Mouse (Mus musculus): Measurements from ENCODE around the gene A930018P22Rik. TPM values are rescaled to one million over a fixed set of nuclear protein-coding genes. Genes with fewer than 3 reads are reported as not detected.

Gene A930018P22Rik
- polyA plus RNA-seq, 1 experiment from 2014 or later: not detected

DNA sequence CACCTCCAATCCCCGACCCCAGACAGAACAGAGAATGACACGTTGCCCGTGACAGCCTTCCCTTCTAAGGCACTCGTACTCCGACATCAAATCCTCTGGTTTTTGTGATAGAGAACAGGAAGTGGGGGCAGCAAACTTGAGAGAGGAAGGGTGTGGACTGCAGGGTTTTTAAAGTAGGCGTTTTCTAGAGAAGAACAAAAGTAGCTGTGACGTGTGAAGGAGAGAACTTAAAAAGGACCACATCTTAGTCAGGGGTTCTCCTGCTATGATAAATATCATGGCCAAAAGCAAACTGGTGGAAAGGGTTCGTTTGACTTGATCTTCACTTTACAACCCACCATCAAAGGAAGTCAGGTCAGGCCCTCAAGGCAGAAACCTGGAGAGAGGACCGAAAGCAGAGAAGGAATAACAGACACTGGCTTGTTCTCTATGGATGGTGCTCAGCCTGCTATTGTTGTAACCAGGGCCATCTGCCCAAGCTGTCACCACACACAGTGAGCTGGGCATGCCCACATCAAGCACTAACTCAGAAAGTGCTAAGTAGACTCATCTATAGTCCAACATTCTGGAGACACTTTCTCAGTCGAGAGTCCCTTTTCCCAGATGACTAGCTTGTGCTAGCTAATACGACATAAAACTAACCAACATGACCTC is 50.3 kb downstream of the A930018P22Rik start:
- ATAC-seq (ENCODE audit: low FRiP score, low read depth): no peak
- Histone ChIP-seq H3K27me3 (no peaks in the 10 kb centered on the region), H3K4me2 (replicated peaks) (no peak overlapping the region), H3K9me3 (no peaks in the 10 kb centered on the region), H3K27ac (replicated peaks) (no peak overlapping the region), H3K4me3 (no peak overlapping the region), H3K4me1 (peaks cover 20% of the 10 kb centered on the region), H3K9ac (replicated peaks) (no peak overlapping the region), H3K36me3 (no peaks in the 10 kb centered on the region)
- WGBS: 75% methylated on average over 11 of the region's 11 CpGs

DNA sequence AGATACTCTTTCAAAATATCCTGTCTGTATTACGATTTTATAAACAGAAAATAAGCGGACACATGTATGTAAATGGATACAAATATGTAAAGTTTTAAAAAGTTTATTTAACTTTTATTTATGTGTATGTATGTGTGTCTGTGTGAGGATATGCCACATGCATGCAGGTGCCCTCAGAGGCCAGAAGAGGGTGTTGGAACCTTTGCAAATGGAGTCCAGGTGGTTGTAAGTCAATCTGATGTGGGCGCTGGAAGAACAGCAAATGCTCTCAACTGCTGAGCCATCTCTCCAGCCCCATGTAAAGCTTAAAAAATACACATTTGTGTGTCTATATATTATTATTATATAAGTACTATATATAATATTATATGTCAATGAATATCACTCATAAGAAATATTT is 50.9 kb downstream of the A930018P22Rik start:
- H3K4me2 ChIP-seq (replicated peaks): no peak overlapping the region

More for the DNA sequence above, 50.9 kb downstream of the A930018P22Rik start:
- no peaks in the 10 kb centered on the region for H3K27me3 ChIP-seq
- no peaks in the 10 kb centered on the region for H3K36me3 ChIP-seq
- H3K9me3 ChIP-seq: no peaks in the 10 kb centered on the region
- no peak for ATAC-seq (ENCODE audit: low FRiP score, low read depth)
- no peak overlapping the region for H3K4me3 ChIP-seq
- 90% methylated on average over 3 of the region's 3 CpGs for WGBS
- H3K9ac ChIP-seq (replicated peaks): no peak overlapping the region
- H3K4me1 ChIP-seq: peaks cover 14% of the 10 kb centered on the region
- H3K27ac ChIP-seq (replicated peaks): no peak overlapping the region

Other genes starting within 250 kb of the A930018P22Rik start
- 28.5 and 29.8 TPM in 2 replicates for gene Lmo2, start 164.8 kb upstream of the A930018P22Rik start, polyA plus RNA-seq (2016; fragmentation: Nextera tagmentation; extraction: Ambion mirVana)
- gene Fbxo3, start 95.0 kb upstream of the A930018P22Rik start, polyA plus RNA-seq (2016; fragmentation: Nextera tagmentation; extraction: Ambion mirVana): 58.8 and 60.8 TPM in 2 replicates
- 2.0 and 2.6 TPM in 2 replicates for gene 4931422A03Rik, start 94.4 kb upstream of the A930018P22Rik start, polyA plus RNA-seq (2016; fragmentation: Nextera tagmentation; extraction: Ambion mirVana)
- gene Gm10912, start 56.9 kb upstream of the A930018P22Rik start, polyA plus RNA-seq (2016; fragmentation: Nextera tagmentation; extraction: Ambion mirVana): not detected in 2 replicates
- not detected in 2 replicates for gene Gm10799, start 54.2 kb upstream of the A930018P22Rik start, polyA plus RNA-seq (2016; fragmentation: Nextera tagmentation; extraction: Ambion mirVana)
- gene Cd59b, start 52.9 kb upstream of the A930018P22Rik start, polyA plus RNA-seq (2016; fragmentation: Nextera tagmentation; extraction: Ambion mirVana): 3.2 TPM in 2 replicates
- gene Cd59a, start 27.0 kb upstream of the A930018P22Rik start, polyA plus RNA-seq (2016; fragmentation: Nextera tagmentation; extraction: Ambion mirVana): 22.5 and 25.0 TPM in 2 replicates